8 mouse cellular contexts compared by ENCODE assay signal in the genomic region with DNA sequence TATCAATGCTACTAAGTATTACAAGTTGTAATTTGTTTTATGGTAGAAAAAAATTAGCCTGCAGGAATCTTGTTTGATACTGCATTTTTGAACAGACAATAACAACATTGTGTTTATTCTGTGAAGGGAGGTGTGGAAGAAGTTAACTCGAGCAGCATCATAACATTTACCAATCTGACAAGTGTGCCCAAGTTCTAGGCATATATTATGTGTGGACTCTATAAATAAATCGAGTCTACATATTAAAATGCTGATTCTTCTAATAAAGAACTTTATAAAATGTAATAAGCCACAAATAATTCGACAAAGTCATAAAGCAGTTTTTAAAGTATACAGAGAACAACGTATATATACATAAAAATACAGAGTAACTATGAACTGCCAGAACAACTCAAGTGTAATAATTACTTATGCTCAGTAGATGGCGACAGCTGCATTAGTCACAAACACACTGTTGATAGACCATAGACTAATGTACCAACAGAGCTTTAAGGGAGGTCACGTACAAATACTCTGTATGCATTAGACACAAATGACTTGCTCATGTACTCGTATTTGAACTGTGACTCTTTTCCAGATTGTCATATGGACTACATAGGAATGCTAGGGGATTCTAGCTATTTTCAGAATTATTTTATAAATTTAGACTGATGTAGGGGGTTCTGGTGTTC.
DNase-seq lines count a peak whose midpoint lies in the region; ATAC-seq lines count a peak whose summit lies in the region.

No protein-coding gene starts in this region.

- H3K4me3 ChIP-seq in neural tube, embryonic 11.5 days (ENCODE audit: low read depth, low read length), result no peak overlapping the region
- H3K4me3 ChIP-seq in forebrain, embryonic 12.5 days (replicated peaks), result no peak overlapping the region
- H3K4me3 ChIP-seq in kidney, embryonic 16.5 days (ENCODE audit: low read length), result no peak overlapping the region

- no peak overlapping the region for H3K9ac ChIP-seq in neural tube, embryonic 11.5 days (ENCODE audit: low read length)
- H3K9ac ChIP-seq in forebrain, embryonic 12.5 days, result no peak overlapping the region
- H3K9ac ChIP-seq in kidney, embryonic 16.5 days (replicated peaks; ENCODE audit: low read length), result no peak overlapping the region

- ATAC-seq in neural tube, embryonic 11.5 days (ENCODE audit: insufficient read depth, low FRiP score, low TSS enrichment), result peak; percentile 84
- ATAC-seq in forebrain, embryonic 12.5 days (ENCODE audit: low FRiP score), result peak; percentile 87
- peak; percentile 70 for ATAC-seq in kidney, embryonic 16.5 days (ENCODE audit: low FRiP score, low TSS enrichment)

- H3K27ac ChIP-seq in neural tube, embryonic 11.5 days (ENCODE audit: low read depth, low read length), result no peak overlapping the region
- H3K27ac ChIP-seq in forebrain, embryonic 12.5 days, result no peak overlapping the region
- no peak overlapping the region for H3K27ac ChIP-seq in kidney, embryonic 16.5 days (ENCODE audit: low read length)

- H3K4me1 ChIP-seq in neural tube, embryonic 11.5 days (ENCODE audit: control insufficient read depth, insufficient read depth, low read length), result no peaks in the 10 kb centered on the region
- no peaks in the 10 kb centered on the region for H3K4me1 ChIP-seq in forebrain, embryonic 12.5 days
- no peaks in the 10 kb centered on the region for H3K4me1 ChIP-seq in kidney, embryonic 16.5 days (ENCODE audit: insufficient read depth, low read length)

- WGBS in neural tube, embryonic 11.5 days, result 36% methylated on average over 7 of the region's 7 CpGs
- WGBS in forebrain, embryonic 12.5 days, result 29% methylated on average over 7 of the region's 7 CpGs
- WGBS in kidney, embryonic 16.5 days, result 25% methylated on average over 7 of the region's 7 CpGs

- H3K4me2 ChIP-seq in neural tube, embryonic 11.5 days (ENCODE audit: low read depth), result no peak overlapping the region
- H3K4me2 ChIP-seq in forebrain, embryonic 12.5 days, result no peak overlapping the region
- H3K4me2 ChIP-seq in kidney, embryonic 16.5 days (replicated peaks; ENCODE audit: low read depth, low read length), result no peak overlapping the region

- no peaks in the 10 kb centered on the region for H3K9me3 ChIP-seq in neural tube, embryonic 11.5 days (ENCODE audit: control insufficient read depth, low read length)
- no peaks in the 10 kb centered on the region for H3K9me3 ChIP-seq in forebrain, embryonic 12.5 days
- H3K9me3 ChIP-seq in kidney, embryonic 16.5 days (ENCODE audit: low read length), result no peaks in the 10 kb centered on the region

- DNase-seq in adrenal gland, postnatal 14 days, result peak; percentile 29
- no peak for DNase-seq in adrenal gland, adult 18-20 months (ENCODE audit: low spot score in 2 of 2)
- DNase-seq in neural tube, embryonic 11.5 days (ENCODE audit: low spot score), result peak; percentile 48
- no peak for DNase-seq in neural tube, embryonic 10.5 days (ENCODE audit: extremely low spot score, low spot score)
- peak; percentile 65 for DNase-seq in mesoderm, embryonic 11.5 days (ENCODE audit: low read depth, low spot score)
- DNase-seq in urinary bladder, adult 18-20 months (ENCODE audit: low spot score in 2 of 2), result no peak

- no peaks in the 10 kb centered on the region for H3K36me3 ChIP-seq in neural tube, embryonic 11.5 days (ENCODE audit: control insufficient read depth, insufficient read depth, low read length)
- no peaks in the 10 kb centered on the region for H3K36me3 ChIP-seq in forebrain, embryonic 12.5 days (replicated peaks)
- no peaks in the 10 kb centered on the region for H3K36me3 ChIP-seq in kidney, embryonic 16.5 days (ENCODE audit: insufficient read depth, low read length)

- no peaks in the 10 kb centered on the region for H3K27me3 ChIP-seq in neural tube, embryonic 11.5 days (ENCODE audit: control insufficient read depth, insufficient read depth, low read length)
- H3K27me3 ChIP-seq in forebrain, embryonic 12.5 days, result no peaks in the 10 kb centered on the region
- no peaks in the 10 kb centered on the region for H3K27me3 ChIP-seq in kidney, embryonic 16.5 days (ENCODE audit: insufficient read depth, low read length)

Comparison
In these comparisons a context has a peak if more than half of its experiments do, and no peak if none do; other contexts are left out.
1. DNase-seq: peak in adrenal gland, postnatal 14 days (single experiment), neural tube, embryonic 11.5 days (single experiment) and mesoderm, embryonic 11.5 days (single experiment); none in adrenal gland, adult 18-20 months (0 of 2), neural tube, embryonic 10.5 days (single experiment) and urinary bladder, adult 18-20 months (0 of 2).
2. Peak in every context shown above with its lines, with median percentiles within 50 percentile points of each other: ATAC-seq.